Mouse (Mus musculus): ENCODE data around the gene Ltb4r1. TPM values are rescaled to one million over a fixed set of nuclear protein-coding genes. Genes with fewer than 3 reads are reported as not detected.

The Ltb4r1 gene
- total and polyA plus RNA-seq, 3 experiments = 0.35 to 1.5 TPM; not detected in 1

DNA sequence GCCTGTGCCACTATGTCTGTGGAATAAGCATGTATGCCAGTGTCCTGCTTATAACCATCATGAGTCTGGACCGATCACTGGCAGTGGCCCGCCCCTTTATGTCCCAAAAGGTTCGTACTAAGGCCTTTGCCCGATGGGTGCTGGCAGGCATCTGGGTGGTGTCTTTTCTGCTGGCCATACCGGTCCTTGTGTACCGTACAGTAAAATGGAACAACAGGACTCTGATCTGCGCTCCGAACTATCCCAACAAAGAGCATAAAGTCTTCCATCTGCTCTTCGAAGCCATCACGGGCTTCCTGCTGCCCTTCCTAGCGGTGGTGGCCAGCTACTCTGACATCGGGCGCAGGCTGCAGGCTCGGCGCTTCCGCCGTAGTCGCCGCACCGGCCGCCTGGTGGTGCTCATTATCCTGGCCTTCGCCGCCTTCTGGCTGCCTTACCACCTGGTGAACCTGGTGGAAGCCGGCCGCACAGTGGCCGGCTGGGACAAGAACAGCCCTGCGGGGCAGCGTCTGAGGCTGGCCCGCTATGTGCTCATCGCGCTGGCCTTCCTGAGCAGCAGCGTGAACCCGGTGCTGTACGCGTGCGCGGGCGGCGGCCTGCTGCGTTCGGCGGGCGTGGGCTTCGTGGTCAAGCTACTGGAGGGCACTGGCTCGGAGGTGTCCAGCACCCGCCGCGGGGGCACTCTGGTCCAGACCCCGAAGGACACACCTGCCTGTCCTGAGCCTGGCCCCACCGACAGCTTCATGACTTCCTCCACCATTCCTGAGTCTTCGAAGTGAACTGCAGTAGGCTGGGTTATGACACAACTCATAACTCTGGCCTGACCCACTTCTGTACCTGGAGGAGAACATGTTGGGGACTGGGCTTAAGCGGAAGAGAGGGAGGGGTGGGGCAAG lies 2.0 kb downstream of the Ltb4r1 start:
- Histone ChIP-seq H3K79me2 (ENCODE audit: control insufficient read depth, insufficient read depth, low read length, poor library complexity) (peaks cover 2% of the 10 kb centered on the region; the same call in 1 of the 2 replicates), H3K9ac (ENCODE audit: control insufficient read depth, low read depth, low read length, poor library complexity, severe bottlenecking) (no peak overlapping the region), H3K36me3 (ENCODE audit: control insufficient read depth in 1 of 2, insufficient read depth in 2 of 2, low read length in 2 of 2) (peaks cover 0 to 18% of the 10 kb centered on the region in 2 experiments; a peak in 2 of 4 replicates), H3K27me3 (ENCODE audit: control insufficient read depth in 1 of 2, insufficient read depth in 2 of 2, low read length in 2 of 2) (no peaks in the 10 kb centered on the region), H3K4me1 (ENCODE audit: control insufficient read depth in 1 of 2, insufficient read depth in 2 of 2, low read length in 2 of 2) (peaks cover 9 to 49% of the 10 kb centered on the region in 2 experiments), H3K4me3 (ENCODE audit: control insufficient read depth in 1 of 2, insufficient read depth in 1 of 2, low read depth in 2 of 2, low read length in 2 of 2) (no peak overlapping the region), H3K27ac (ENCODE audit: control insufficient read depth, low read depth, low read length) (no peak overlapping the region), H3K9me3 (replicated peaks; ENCODE audit: insufficient read depth, low read length) (no peaks in the 10 kb centered on the region)
- no peak for DNase-seq (ENCODE audit: low read depth, low spot score)
- TF ChIP-seq CHD1 (IDR thresholded peaks at IDR 0.05; ENCODE audit: low read depth, low read length) (no peak), JUND (IDR thresholded peaks at IDR 0.05; ENCODE audit: low read depth, low read length) (no peak), POLR2A (IDR thresholded peaks at IDR 0.05; ENCODE audit: control insufficient read depth in 1 of 2, insufficient read depth in 1 of 2, low read depth in 1 of 2, low read length in 2 of 2, poor library complexity in 1 of 2) (0 out of 4 replicates have a peak, but pooled peaks of 1 of the 2 experiments have one; percentile 16)

DNA sequence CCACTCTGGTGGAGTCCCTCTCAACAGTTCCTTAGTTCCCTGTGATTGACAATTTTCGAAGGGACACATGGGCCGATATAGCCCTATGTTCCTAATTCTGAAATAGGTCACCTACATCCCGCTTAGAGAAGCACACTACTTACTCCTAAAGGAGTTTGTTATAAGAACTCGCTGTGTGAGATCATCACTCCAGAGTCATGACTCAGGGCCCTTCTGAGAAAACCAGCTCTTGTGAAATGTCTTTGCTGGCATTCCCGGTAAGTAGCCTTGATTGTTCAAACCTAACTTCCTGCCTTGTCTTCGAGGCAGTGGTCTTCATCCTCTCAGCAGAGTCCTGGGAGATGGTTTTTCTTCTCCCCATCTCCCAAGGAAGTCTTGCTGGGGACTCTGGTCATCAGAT lies 2.8 kb downstream of the Ltb4r1 start:
- Histone ChIP-seq H3K27ac (ENCODE audit: control insufficient read depth, low read depth, low read length) (peak overlapping the region; percentile 95), H3K4me1 (ENCODE audit: control insufficient read depth in 1 of 2, insufficient read depth in 2 of 2, low read length in 2 of 2) (peaks cover 6 to 46% of the 10 kb centered on the region in 2 experiments), H3K4me3 (ENCODE audit: control insufficient read depth in 1 of 2, insufficient read depth in 1 of 2, low read depth in 2 of 2, low read length in 2 of 2) (no peak overlapping the region), H3K36me3 (ENCODE audit: control insufficient read depth in 1 of 2, insufficient read depth in 2 of 2, low read length in 2 of 2) (peaks cover 0 to 18% of the 10 kb centered on the region in 2 experiments; a peak in 2 of 4 replicates), H3K79me2 (ENCODE audit: control insufficient read depth, insufficient read depth, low read length, poor library complexity) (peaks cover 2% of the 10 kb centered on the region; the same call in 1 of the 2 replicates), H3K9me3 (replicated peaks; ENCODE audit: insufficient read depth, low read length) (no peaks in the 10 kb centered on the region), H3K27me3 (ENCODE audit: control insufficient read depth in 1 of 2, insufficient read depth in 2 of 2, low read length in 2 of 2) (no peaks in the 10 kb centered on the region), H3K9ac (ENCODE audit: control insufficient read depth, low read depth, low read length, poor library complexity, severe bottlenecking) (peak overlapping the region; percentile 77; the same call in 1 of the 2 replicates)
- TF ChIP-seq MYB (IDR thresholded peaks at IDR 0.05; ENCODE audit: low read depth, low read length) (no peak), MEF2A (IDR thresholded peaks at IDR 0.05; ENCODE audit: extremely low read depth, insufficient replicate concordance, low read depth, low read length, poor library complexity, severe bottlenecking) (no peak), KAT2A (conservative IDR thresholded peaks at IDR 0.05; ENCODE audit: low read depth, low read length) (no peak), GATA1 (IDR thresholded peaks at IDR 0.05; ENCODE audit: low read depth, low read length) (no peak), MAZ (IDR thresholded peaks at IDR 0.05; ENCODE audit: low read depth, low read length) (no peak), BHLHE40 (IDR thresholded peaks at IDR 0.05; ENCODE audit: borderline replicate concordance, low read depth, low read length) (no peak), POLR2A (IDR thresholded peaks at IDR 0.05; ENCODE audit: control insufficient read depth in 1 of 2, insufficient read depth in 1 of 2, low read depth in 1 of 2, low read length in 2 of 2, poor library complexity in 1 of 2) (no peak), TCF12 (IDR thresholded peaks at IDR 0.05; ENCODE audit: low read depth, low read length) (no peak), SIN3A (IDR thresholded peaks at IDR 0.05; ENCODE audit: low read length) (no peak), MAFK (IDR thresholded peaks at IDR 0.05; ENCODE audit: borderline replicate concordance, low read depth, low read length) (no peak)
- no peak for DNase-seq (ENCODE audit: low read depth, low spot score)

Measured in MEL (cell line).